Mouse (Mus musculus) left cerebral cortex, postnatal 4 days (tissue): ENCODE results near the gene Txndc8. TPM values are rescaled to one million over a fixed set of nuclear protein-coding genes. Genes with fewer than 3 reads are reported as not detected.

ENCODE experiments used
- DNase-seq: peaks from one replicate; pipeline ENCODE4 v3.0.0-alpha.2; 2022
- intact Hi-C: fragments of 180-260 bp; cut with DNase I; formaldehyde crosslinking; loops from one replicate; pipeline ENCODE4 v1.15.1; 2025
- total RNA-seq, 2 experiments: library from RNA; stranded (reverse); gene quantifications; 2 replicates each; pipeline ENCODE4 v1.2.3; 2021

Txndc8 gene
- not detected for total RNA-seq

DNA sequence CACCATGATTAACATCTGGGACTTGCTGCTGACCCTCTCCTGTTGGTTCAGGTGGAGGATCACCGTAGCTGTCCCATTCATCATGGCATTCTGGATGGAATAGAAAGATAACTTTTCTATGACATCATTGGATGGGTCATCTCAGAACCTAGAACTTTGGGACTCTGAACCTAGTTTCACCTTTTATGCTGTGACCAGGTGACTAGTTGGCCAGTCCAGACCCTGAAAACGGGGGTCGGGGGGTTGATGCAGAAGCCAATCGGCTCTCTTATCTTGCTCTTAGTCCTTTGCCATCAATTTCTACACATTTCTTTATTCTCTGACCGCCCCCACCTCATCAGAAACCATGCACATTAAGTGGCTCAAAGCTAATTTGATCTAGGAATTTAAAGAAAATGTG is at the start of gene Txndc8:
Gene Txndc8 (minus strand): TSS at position 101 of the 400 bp plus-strand sequence.
- intact Hi-C loops, result no loop called here
- no peak for DNase-seq

DNA sequence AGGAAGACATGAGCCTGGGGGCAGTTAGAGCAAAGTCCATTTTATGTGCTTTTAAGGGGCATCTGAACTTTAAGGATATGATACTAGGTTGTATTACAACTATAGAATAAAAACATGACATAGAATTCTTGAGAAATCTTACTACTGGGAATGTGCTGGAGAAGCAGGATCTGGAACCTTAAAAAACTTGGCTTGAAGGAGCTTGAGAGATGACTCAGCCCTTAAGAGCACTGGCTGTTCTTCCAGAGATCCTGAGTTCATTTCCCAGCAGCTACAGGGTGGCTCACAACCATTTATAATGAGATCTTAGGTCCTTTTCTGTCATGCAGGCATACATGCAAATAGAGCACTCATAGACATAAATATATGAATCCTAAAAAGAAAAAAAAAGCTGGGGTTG is 46.7 kb upstream of the Txndc8 start:
- intact Hi-C loops, result no loop called here
- DNase-seq, result no peak

DNA sequence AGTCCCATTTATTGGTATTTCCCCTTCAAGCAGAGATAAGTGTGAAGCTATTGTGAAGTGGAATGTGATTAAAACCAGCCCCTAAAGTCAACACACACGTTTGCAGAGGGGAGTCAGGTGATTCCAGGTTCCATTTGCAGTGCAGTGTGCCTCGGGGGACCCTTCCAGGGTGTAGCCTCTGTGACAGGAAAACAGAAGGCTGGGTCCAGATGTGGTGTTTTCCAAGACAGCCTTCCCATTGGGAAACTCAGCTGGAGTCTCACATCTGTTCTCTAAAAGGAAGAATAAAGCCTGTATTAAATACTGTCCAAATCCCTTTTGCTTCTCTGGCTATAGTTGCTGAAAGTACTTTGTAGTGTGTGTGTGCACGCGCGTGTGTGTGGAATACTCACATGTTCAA is 45.5 kb upstream of the Txndc8 start:
- intact Hi-C loops, result no loop called here
- no peak for DNase-seq

DNA sequence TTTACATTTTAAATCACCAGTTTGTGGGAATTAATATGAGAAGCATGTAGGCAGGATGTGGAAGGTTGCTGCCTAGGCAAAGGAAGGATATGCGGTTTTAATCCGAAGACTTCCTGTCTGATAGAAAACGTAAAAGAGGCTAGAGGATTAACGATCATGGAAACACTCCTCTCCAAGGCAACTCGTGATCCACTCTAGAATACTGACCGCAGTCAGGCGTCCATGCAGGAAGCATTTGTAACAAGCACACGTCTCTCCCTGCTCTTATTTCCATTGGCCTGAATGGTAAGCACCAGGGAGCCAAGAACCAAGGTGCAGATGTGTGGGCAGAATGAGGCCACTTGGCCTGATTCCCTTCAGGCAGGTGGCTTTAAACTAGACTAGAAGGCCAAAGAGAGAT is 41.8 kb upstream of the Txndc8 start:
- no peak for DNase-seq
- intact Hi-C loops, result no loop called here

DNA sequence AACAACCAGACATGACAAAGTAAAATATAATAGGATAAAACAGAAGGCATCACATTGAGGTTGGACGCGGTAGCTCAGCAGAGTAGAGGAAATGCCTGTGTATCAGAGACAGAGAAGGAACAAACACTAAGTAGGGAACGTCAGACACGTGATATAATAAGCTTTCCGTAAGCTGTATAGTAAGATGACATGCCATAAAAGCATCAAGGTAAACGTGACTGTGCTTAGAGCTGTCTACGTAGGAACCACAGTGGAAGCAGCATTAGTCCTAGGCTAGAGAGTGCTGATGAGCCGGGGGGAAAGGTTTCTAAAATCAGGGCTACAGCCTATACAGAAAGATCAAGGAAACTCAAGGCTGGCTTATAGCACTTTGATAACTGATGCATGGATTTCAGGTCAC is 41.4 kb upstream of the Txndc8 start:
- no peak for DNase-seq
- intact Hi-C loops, result no loop called here

DNA sequence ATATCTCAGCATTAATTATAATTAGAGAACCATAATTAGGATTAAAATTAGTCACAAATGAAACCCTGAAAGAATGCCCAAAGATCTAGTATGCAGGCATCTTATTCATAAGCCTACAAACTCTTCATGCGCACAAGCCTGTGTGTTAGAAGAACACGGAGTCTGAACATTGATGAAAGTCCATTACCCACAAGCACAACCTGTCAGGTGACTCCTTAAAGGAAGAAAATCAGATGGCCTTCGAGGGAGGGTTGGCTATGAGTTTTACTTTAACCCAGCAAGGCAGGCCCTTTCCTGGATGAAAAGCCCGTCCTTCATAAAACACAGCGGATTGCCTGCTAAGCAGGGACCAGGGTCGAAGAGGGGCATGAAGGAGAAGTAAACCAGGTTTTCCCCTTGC is 35.9 kb upstream of the Txndc8 start:
- intact Hi-C loops, result no loop called here
- no peak for DNase-seq

DNA sequence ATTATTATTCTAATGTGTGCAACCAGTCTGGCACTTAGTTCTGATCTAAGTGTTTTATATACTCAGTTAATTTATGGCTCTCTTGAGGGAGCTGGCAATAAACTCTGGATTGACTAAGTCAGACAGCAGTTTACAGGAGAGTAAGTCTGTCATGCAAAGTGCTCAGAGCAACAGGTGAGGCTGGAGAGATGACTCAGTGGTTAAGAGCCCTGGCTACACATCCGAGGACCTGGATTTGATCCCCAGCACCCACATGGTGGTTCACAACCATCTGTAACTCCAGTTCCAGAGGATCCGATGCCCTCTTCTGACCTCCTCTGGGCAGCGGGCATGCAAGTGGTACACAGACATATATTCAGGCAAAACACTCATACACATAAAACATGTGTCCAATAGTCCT is 35.4 kb upstream of the Txndc8 start:
- no peak for DNase-seq
- intact Hi-C loops, result no loop called here

DNA sequence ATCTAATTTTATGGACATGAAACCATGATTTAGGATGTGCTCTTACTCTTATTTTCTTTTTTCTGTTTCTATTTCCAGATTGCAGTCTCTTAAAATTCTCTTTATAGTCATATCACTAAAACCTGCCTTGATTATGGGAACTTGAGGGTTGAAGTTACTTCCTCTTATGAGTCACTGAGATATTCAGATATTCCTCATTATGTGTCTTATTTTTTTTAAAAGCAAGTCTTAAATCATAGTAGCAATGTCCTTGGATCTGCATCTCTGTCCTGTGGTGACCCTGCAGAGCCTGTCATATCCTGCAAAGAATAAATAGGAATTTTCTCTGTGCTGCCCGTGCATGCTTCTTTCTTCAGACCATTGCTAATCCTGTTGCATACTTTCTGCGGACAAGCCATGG is 31.2 kb upstream of the Txndc8 start:
- intact Hi-C loops, result no loop called here
- DNase-seq, result no peak

DNA sequence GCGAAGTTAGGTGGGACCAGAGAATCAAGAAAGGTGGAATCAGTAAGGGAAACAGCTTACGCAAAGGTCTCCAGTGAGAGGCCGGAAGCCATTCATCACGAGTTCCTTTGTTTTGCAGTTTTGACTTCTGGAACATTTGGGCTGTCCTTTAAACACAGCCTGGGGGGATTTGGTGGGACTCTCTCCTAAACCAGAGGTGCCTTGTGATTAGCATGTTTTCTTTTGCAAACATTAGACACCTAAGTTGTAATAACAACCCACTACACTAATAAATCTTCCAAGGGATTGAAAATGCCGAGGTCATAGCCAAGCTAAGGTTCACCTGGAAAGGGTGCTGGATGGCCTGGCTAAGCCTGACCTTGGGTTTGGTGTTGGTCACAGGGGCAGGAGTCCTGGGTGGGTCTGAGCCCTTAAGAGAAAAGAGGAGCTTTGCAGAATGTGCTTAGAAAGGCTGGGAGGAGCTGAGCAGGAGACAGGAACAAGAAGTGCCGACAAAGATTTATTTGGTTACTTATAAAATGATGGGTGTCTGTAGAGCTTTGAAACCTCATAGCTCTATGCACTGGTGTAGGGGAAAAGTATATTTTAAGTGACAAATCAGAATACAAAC is 28.3 kb upstream of the Txndc8 start:
- intact Hi-C loops, result no loop called here
- no peak for DNase-seq

DNA sequence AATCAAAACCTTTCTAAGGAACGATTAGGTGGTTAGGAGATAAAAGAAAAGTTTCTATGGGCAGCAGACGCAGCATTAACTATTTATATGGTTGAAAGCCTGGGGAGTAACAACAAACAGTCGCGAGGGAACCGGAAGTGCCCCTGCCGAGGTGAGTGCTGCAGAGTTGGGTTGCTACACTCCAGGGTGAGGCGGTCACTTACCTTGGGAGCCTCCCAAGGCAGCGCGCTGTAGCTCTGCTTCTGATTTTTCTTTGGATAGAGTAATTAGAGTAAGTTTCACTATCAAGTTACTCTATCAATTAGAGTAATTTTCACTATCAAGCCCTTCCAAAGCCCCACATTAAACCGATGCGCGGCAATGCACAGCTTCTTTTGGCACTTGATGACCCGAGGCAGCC is 25.7 kb upstream of the Txndc8 start:
- no peak for DNase-seq
- intact Hi-C loops, result no loop called here

DNA sequence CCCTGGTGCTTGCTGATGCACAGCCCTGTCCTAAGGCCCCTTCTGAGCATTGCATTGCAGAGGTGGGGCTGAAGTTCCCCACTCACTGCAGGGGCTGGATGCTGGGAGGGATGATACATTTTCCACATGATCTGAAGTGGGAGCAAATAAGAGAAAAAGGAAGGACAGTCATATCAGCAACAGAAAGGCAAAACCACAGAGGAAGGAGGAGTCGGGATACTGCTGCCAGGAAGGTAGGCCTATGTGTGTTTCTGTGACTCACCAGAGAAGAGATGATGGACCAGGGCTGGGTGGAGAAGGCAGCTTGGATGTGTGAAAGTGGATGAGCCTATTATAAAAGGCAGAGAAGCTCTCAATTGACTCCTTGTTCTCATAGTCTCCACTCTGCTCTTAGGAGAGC is 23.8 kb upstream of the Txndc8 start:
- no peak for DNase-seq
- intact Hi-C loops, result no loop called here

DNA sequence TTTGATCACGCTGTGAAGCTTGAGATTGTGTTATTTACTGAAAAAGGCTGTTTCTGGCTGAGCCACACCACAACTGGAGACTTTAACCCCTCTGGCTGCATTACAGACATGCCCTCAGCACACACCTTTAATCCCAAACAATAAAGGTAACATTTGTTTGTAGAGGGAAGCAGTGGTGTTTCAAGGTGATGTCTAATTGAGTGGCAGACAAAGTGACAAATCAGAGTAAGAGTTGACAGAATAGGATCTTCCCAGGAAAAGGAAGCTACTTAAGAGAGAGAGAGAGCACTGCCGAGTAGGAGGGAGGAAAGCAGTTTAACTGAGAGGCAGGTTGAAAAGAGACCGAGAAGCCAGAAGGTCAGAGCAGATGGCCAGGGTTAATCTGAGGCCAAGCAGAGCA is 5.4 kb downstream of the Txndc8 start:
- intact Hi-C loops, result no loop called here
- no peak for DNase-seq

DNA sequence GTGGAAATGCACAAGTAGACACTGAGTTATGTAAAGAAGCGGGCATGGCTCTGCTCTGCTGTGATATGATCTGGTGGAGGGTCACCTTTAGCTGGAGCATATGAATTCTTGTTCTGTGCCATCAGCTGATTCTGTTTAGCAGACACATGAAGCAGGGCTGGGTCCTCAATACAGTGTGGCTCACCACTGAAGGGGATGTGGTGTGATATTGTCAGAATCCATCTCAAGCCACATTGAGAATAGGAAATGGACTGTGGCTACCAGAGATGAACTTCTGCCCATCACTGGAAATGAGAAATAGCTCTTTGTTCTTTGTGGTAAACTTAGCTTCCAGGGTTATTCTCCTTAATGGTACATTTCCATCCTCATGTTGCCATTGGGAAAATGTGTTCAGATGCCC is 17.5 kb downstream of the Txndc8 start:
- intact Hi-C loops, result no loop called here
- no peak for DNase-seq

DNA sequence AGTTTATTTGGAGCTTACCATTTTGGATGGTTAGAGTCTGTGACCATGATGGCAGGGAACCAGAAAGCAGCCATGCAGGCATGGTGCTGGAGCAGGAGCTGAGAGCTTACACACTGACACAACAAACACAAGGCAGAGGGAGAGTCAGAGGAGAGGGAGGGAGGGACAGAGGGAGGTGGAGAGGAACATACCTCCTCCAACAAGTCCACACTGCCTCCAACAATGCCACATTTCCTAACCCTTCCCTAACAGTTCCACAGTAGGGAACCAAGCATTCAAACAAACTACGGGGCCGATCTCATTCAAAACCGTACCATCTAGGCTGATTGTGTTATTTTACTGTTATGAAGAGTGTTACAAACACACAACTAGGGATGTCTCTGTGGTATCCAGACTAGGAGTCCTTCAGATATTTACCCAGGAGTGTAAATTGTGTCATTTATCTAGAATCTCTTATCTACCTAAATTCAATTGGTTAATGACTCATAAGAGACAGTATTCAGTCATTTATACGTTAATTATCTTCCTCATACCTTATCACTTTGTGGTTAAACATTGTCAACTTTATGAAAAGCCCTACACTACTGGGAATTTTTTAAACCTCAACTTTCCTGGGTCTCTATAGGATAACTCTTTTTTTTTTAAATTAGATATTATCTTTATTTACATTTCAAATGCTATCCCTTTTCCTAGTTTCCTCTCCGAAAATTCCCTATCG is 34.4 kb downstream of the Txndc8 start:
- DNase-seq, result no peak
- intact Hi-C loops, result no loop called here

DNA sequence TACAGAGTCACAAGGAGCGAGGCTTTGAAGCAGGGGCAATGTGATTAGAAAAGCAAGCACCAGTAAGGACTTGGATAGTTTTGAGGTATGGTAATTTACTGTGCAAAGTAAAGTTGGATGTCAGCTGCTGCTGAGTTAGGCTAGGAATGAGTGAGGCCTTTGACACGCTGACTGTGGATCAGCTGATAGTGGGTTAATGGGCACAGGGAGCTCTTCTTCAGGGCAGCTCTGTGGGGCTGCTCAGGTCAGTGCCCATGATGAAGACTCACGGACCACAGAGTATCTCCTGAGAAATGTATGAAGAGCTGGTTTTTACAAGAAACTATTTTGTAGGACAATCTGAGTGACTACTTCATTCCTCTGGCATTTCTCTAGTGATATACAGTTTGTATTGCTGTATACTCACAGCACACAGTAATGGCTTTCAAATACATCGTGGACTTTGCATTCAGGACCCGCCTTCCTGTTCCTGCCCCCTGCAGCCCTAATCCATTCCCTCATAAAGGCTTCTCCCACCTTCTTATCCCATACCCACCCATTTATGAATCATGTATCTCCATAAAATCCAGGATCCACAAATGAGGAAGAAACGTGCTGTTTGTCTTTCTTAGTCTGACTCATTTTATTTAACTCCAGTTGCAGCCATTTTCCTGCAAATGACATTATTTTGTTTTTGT is 35.2 kb downstream of the Txndc8 start:
- no peak for DNase-seq
- intact Hi-C loops, result no loop called here

DNA sequence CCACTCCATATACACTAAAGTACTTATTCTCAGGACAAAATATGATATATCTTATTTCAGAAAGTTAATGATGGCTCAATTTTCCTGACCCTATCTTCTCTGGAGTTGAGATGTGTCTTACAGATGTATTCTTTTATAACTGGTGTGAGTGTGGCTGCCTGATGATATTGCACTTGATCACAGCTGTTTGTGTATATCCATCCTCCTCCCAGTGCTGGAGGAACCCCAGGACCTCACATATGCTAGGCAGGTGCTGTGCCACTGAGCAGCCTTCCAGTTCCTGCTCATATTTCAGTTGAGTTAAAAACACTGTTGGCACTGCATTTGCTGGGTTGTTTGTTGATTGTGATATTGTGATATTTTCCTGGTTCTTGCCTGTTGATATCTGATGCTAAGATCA is 38.6 kb downstream of the Txndc8 start:
- DNase-seq, result no peak
- intact Hi-C loops, result no loop called here

DNA sequence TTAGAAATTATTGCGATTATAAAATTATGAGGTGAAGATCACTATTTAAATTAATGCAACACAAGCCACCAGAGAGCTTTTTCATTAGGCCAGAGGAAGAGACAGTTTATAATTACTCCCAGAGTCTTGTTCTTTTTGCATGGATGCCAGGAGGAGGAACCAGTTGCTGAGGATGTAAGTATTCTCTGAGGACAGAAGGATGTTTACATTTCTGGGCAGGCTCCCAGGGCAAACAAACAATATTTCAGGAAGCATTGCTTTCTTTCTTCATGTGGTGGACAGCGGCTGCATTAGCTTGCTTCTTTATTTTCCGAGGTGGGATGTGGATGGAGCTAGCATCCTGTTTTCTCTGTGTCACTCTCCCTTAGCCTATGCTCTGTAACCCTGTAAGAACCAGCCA is 41.7 kb downstream of the Txndc8 start:
- no peak for DNase-seq
- intact Hi-C loops, result no loop called here

DNA sequence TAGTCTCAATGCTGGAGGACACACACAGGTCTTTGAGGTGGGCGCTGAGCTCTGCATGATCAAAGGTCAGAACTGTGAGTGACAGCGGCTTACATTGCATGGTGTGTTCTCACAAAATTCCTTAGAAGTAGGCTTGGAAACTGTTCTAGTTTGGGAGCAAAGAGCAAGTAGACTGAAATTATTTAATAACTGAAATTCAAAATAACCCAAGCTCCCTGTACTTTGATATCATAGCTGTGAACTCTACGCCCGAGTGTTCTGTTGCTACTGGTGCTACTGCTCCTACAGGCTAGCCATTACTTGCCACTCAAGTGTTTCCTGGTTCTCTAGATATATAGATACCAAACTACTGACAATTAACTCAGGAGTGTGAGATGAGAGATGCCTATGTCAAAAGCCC is 43.4 kb downstream of the Txndc8 start:
- no peak for DNase-seq
- intact Hi-C loops, result no loop called here

DNA sequence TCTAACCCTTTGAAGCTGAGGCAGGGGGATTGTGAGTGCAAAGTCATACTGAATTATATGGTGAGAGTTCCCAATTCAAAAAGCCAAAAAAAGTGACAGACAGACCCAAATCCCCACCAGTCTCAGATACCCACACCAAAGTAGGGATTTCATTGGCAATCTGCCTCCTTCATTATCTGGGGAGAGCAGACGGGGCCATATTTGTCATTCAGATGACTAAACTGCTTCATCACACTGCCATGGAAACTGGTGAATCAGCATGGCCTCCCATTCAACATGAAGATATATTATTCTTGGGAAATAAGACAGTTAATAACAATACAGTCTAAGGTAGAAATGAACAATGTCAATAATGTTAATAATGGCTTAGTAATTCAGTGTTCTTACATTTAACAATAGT is 44.8 kb downstream of the Txndc8 start:
- no peak for DNase-seq
- intact Hi-C loops, result no loop called here

DNA sequence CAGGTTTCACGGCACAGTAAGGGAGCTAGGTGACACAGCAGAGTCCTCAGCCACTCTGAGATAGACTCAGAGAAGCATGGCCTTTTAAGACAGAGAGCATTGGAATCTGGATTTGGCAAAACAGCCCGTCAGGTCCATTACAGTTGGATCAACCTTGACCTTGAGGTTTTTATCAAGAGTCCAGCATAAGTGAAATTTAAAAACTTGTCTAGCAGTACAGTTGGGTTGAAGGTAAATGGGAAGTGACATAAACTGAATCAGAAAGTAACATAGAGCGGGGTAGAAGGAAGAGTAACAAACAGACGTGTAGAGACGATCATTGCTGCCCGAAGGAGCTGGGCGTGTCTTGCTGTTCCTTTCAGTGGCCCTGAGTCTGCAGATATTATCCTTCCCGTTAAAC is 49.9 kb downstream of the Txndc8 start:
- intact Hi-C loops, result no loop called here
- no peak for DNase-seq

DNA sequence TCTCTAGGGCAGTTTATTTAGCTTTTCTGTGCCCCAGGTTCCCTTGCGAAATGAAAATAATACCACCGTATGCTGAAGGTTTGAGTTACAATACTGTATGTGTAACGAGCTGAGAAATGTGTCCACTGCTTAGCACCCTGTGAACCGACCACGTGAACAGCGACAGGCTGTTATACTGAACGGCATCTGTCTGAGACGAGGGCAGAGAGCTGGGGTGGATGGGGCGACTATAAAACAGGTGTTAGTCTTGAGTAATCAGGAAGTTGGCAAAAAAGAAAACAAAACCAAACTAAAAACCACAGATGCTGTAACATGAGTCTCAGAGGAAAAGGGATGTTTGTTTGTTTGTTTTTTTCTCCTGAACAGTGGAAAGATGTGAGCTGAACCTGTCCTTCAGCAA is 50.8 kb downstream of the Txndc8 start:
- DNase-seq, result no peak
- intact Hi-C loops, result no loop called here
